Mouse (Mus musculus) midbrain, postnatal 0 days (tissue): Measurements from ENCODE around the gene Epor. TPM values are rescaled to one million over a fixed set of nuclear protein-coding genes. Genes with fewer than 3 reads are reported as not detected.

Experiments used
- ATAC-seq: fragments of 200-750 bp; cut with Nextera tagmentation; 2 replicates; pipeline ENCODE4 v1.8.0; 2017; ENCODE audit warnings: moderate number of reproducible peaks, mild to moderate bottlenecking, moderate TSS enrichment, moderate library complexity; ENCODE audit not compliant: low FRiP score
- DNase-seq: peaks from one replicate; pipeline ENCODE4 v3.0.0-alpha.2; 2015; ENCODE audit warnings: low spot score
- H3K27ac ChIP-seq: fragments of 300-500 bp; sonication (generic); 2 replicates; pipeline ENCODE4 v1.5.1; 2014; ENCODE audit warnings: low read depth, mild to moderate bottlenecking, low read length, mixed read lengths
- H3K27me3 ChIP-seq: fragments of 300-500 bp; sonication (generic); 2 replicates; pipeline ENCODE4 v1.6.1; 2014; ENCODE audit warnings: low read length, control low read depth, mixed read lengths; ENCODE audit not compliant: insufficient read depth
- H3K36me3 ChIP-seq: fragments of 300-500 bp; sonication (generic); 2 replicates; pipeline ENCODE4 v1.6.1; 2014; ENCODE audit warnings: low read length, control low read depth, mixed read lengths; ENCODE audit not compliant: insufficient read depth
- H3K4me1 ChIP-seq: fragments of 300-500 bp; sonication (generic); 2 replicates; pipeline ENCODE4 v1.6.1; 2014; ENCODE audit warnings: mild to moderate bottlenecking, control low read depth, antibody characterized with exemption, low read length, mixed read lengths; ENCODE audit not compliant: insufficient read depth
- H3K4me2 ChIP-seq: fragments of 300-500 bp; sonication (generic); 2 replicates; pipeline ENCODE4 v1.6.1; 2014; ENCODE audit warnings: low read depth, mild to moderate bottlenecking, low read length, mixed read lengths; ENCODE audit not compliant: poor library complexity, severe bottlenecking
- H3K4me3 ChIP-seq: fragments of 300-500 bp; sonication (generic); 2 replicates; pipeline ENCODE4 v1.5.1; 2014; ENCODE audit warnings: low read depth, mild to moderate bottlenecking, low read length, moderate library complexity
- H3K9ac ChIP-seq: fragments of 300-500 bp; sonication (generic); replicated peaks from 2 replicates; pipeline ENCODE4 v1.6.1; 2014; ENCODE audit warnings: mild to moderate bottlenecking, low read length, moderate library complexity, mixed read lengths; ENCODE audit not compliant: poor library complexity, severe bottlenecking
- H3K9me3 ChIP-seq: fragments of 300-500 bp; sonication (generic); 2 replicates; pipeline ENCODE4 v1.6.1; 2016; ENCODE audit warnings: low read length, control low read depth
- CTCF ChIP-seq: IDR thresholded peaks from 2 replicates; pipeline ENCODE4 v1.5.1; 2016; ENCODE audit warnings: antibody characterized with exemption, mild to moderate bottlenecking
- WGBS: fragments of 180-500 bp; shearing (Covaris S2); extraction: QIAGEN DNeasy Blood & Tissue Kit; methylation state at CpG from one replicate; pipeline ENCODE4 v1.1.7; 2014; 5-methylcytosine and 5-hydroxymethylcytosine counted together
- polyA plus RNA-seq: library from polyadenylated mRNA; unstranded; fragments of >200 nt; fragmentation: Nextera tagmentation; extraction: Ambion mirVana; gene quantifications from 2 replicates; pipeline ENCODE4 v1.2.1, GENCODE M21; 2015
- total RNA-seq: library from RNA; depleted of rRNA; stranded (reverse); fragments of >200 nt; gene quantifications from 2 replicates; pipeline ENCODE4 v1.2.3, GENCODE M21; 2014

Gene Epor
- total and polyA plus RNA-seq, 2 experiments from 2014 or later, result 1.9 to 2.7 TPM

DNA sequence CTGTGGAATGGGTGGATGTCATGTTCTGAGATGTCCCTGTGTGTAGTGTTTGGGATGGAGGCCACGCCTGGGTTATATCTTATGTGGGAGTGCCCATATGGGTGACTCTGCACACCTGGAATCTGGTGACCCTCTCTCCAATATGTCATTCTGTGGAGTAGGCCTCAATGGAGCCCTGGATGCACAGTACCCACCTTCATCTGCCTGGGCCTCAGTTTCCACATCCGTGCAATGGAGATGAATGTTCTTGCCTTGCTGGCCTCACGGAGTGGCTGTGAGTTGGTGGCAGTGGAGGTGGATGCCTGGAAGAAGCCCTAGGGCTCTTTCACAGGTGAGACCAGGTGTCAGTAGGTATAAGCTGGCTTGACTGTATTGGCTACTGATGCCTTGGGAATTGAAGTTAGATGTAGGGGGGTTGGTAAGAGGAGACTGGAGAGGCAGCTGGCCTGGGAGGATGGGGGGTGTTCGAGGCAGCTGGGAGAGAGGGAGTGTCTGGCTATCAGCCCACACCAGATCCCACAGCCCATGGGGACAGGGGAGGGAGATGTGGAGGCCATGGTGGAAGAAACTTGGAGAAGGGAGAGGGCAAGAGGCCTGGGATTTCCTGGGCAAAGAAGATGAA lies 25.0 kb downstream of the Epor start:
- 0 out of 2 replicates have a peak overlapping the region, but pooled peaks have one; percentile 94 for H3K9ac ChIP-seq
- WGBS, result 82% methylated on average over 4 of the region's 4 CpGs
- ATAC-seq, result no peak

DNA sequence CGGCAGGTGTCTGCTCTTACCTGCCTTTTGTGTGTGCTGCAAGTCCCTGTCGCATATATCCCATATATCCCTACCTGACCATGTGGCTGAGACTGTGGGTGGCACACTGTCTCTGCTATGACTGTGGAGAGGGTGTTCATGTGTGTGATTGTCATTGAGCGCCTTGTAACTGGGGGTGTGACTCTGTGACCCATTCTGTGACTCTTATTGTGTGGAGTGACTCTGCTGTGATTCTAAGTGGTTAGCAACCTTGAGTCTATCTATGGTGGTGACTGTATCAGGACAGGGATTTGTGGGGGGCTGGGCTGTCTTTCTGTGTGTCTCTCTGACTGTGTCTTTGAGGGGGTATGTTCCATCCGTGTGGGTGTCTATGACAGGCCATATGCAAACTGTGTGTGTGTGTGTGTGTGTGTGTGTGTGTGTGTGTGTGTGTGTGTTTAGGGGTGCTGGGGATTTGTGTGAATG lies 25.6 kb downstream of the Epor start:
- H3K4me3 ChIP-seq, result peak overlapping the region; percentile 75
- DNase-seq, result peak; percentile 17
- H3K9ac ChIP-seq, result peak overlapping the region; percentile 94
- H3K9me3 ChIP-seq, result no peaks in the 10 kb centered on the region
- 48% methylated on average over 4 of the region's 4 CpGs for WGBS
- TF ChIP-seq CTCF, result no peak
- H3K27ac ChIP-seq, result peak overlapping the region; percentile 87; the same call in 1 of the 2 replicates
- peak; percentile 20; the same call in 1 of the 2 replicates for ATAC-seq
- peak overlapping the region; percentile 65 for H3K4me2 ChIP-seq
- no peaks in the 10 kb centered on the region for H3K27me3 ChIP-seq
- peaks cover 6% of the 10 kb centered on the region; the same call in 1 of the 2 replicates for H3K4me1 ChIP-seq
- H3K36me3 ChIP-seq, result peaks cover 18% of the 10 kb centered on the region

More for the DNA sequence above, 25.0 kb downstream of the Epor start:
- H3K27ac ChIP-seq, result 0 out of 2 replicates have a peak overlapping the region, but pooled peaks have one; percentile 87
- no peaks in the 10 kb centered on the region for H3K9me3 ChIP-seq
- peaks cover 6% of the 10 kb centered on the region; the same call in 1 of the 2 replicates for H3K4me1 ChIP-seq
- H3K4me3 ChIP-seq, result peak overlapping the region; percentile 75
- H3K27me3 ChIP-seq, result no peaks in the 10 kb centered on the region
- no peak for DNase-seq
- TF ChIP-seq CTCF, result no peak
- H3K36me3 ChIP-seq, result peaks cover 18% of the 10 kb centered on the region
- peak overlapping the region; percentile 65 for H3K4me2 ChIP-seq

DNA sequence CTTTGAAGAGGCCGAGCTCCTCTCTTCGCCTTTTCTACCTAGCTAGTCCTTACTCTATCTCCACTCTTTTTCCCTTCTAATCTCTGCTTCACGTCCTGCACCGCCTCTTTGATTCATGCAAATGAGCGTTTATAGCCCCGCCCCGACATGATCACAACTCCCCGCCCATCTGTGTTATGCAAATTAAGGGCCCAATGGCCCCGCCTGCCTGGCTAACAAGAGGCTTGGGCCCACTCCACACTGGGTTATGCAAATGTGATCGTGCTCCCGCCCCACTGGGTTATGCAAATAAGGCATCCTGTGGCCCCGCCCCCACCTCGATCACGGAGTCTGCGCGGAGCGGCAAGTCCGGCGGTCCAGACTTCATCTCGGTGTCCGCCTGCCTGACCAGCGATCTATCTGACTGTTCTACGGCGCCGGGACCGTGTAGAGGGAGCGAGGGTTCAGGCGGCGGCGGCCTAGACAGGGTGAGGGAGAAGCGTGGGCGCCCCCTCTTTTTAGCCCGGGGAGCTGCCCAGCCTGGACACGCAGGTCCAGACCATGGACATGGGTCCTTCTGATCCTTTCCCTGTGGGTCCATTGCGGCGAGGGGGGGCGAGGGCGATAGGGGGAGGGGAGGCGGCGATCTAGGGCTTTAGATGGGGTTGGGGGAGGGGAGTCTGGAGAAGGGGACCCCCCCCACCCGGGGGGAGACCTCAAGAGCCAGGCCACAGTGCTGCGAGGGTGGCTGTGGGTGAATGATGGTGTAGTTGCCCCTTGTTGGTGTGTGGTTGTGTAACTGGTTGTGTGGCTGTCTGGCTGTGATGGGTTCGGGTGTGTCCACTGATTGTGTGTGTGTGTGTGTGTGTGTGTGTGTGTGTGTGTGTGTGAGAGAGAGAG lies 26.4 kb downstream of the Epor start, which contains the start of gene Plppr2:
TSS of gene Plppr2 (plus strand) at position 342 of the 879 bp plus-strand sequence.
- H3K36me3 ChIP-seq, result peaks cover 18% of the 10 kb centered on the region
- DNase-seq, result peak; percentile 99
- H3K4me2 ChIP-seq, result peak within 1 kb of the TSS; percentile 65
- 2% methylated on average over 41 of the region's 43 CpGs for WGBS
- H3K9ac ChIP-seq, result peak within 1 kb of the TSS; percentile 94
- peak; percentile 92 for ATAC-seq
- H3K27me3 ChIP-seq, result no peaks in the 10 kb centered on the region
- no peaks in the 10 kb centered on the region for H3K9me3 ChIP-seq
- peak within 1 kb of the TSS; percentile 87 for H3K27ac ChIP-seq
- H3K4me3 ChIP-seq, result peak within 1 kb of the TSS; percentile 75
- peak; percentile 17; the same call in 1 of the 2 replicates for TF ChIP-seq CTCF
- peaks cover 6% of the 10 kb centered on the region; the same call in 1 of the 2 replicates for H3K4me1 ChIP-seq

DNA sequence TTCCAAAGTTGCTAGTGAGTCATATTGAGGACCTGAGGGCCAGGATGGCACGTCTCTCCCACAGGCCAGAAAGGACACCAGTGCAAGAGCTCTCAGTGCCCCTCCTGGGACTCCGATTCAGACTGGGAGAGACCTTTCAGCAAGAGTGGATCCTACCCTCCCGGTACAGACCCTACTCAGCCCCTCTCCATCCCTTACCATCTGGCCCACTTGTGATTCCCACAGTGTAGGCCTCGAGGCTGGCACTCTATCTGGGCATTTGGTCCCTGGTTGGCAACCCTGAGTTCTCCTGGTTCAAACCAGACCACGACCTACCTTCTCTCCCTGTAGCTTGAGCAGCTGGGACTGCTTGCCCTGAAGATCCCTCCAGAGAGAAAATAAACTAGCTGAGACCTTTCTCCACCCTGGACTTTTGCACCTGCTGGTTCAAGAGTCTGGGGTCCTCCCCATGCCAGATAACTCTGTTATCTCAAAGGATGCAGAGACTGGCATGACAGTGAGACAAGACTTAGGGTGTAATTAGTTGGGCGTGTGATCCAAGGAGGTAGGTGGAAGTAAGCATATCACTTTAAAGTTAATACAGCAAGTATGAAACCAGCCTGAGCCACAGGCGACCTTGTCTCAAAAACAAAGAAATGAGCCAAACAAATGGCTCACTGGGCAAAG lies 27.7 kb downstream of the Epor start:
- Histone ChIP-seq H3K27me3 (no peaks in the 10 kb centered on the region), H3K9me3 (no peaks in the 10 kb centered on the region), H3K4me1 (peaks cover 6% of the 10 kb centered on the region; the same call in 1 of the 2 replicates), H3K36me3 (peaks cover 8% of the 10 kb centered on the region), H3K4me3 (peak overlapping the region; percentile 75; the same call in 1 of the 2 replicates), H3K9ac (0 out of 2 replicates have a peak overlapping the region, but pooled peaks have one; percentile 94), H3K27ac (peak overlapping the region; percentile 87; the same call in 1 of the 2 replicates), H3K4me2 (no peak overlapping the region)
- ATAC-seq, result no peak
- DNase-seq, result no peak
- 86% methylated on average over 7 of the region's 7 CpGs for WGBS
- no peak for TF ChIP-seq CTCF

DNA sequence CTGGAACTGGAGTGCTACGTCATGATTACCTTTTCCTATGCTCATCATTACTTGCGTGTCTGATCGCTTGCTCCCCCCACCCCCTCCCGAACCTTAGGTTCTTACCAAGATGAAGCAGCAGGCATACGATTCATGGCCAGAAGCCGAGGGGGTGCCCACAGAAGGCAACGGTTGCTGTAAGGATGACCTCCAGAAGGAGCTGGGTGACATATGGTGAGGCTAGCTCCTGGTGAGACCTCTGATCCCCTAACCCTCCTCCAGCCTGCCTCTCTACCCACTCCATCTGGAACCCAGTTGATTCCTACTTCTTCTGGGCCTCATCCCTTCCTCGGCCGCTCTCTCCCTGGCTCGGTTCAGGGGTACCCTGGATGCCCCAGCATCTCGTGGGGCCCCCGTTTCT lies 29.3 kb downstream of the Epor start:
- ATAC-seq, result no peak
- Histone ChIP-seq H3K4me1 (peaks cover 6% of the 10 kb centered on the region; the same call in 1 of the 2 replicates), H3K4me3 (no peak overlapping the region), H3K4me2 (no peak overlapping the region), H3K27me3 (no peaks in the 10 kb centered on the region), H3K9me3 (no peaks in the 10 kb centered on the region), H3K27ac (no peak overlapping the region), H3K36me3 (no peaks in the 10 kb centered on the region), H3K9ac (no peak overlapping the region)
- no peak for DNase-seq
- no peak for TF ChIP-seq CTCF
- WGBS, result 89% methylated on average over 12 of the region's 12 CpGs
